Mouse (Mus musculus): ENCODE measurements around the gene Aldoc. TPM values are rescaled to one million over a fixed set of nuclear protein-coding genes. Genes with fewer than 3 reads are reported as not detected.

Aldoc gene
- polyA plus RNA-seq (2012; rRNA removed): 4.2 TPM in 2 replicates

GRCm38 (mm10) chr11:78322860-78323259, at the start of gene Aldoc:
TSS of gene Aldoc (plus strand) at chr11:78322968.

GRCm38 (mm10) chr11:78290654-78291053, 32.1 kb upstream of the Aldoc start, which contains the start of gene BC030499:
TSS of gene BC030499 (plus strand) at chr11:78290841.

GRCm38 (mm10) chr11:78301357-78302084, 21.2 kb upstream of the Aldoc start, which contains the start of gene Spag5:
TSS of gene Spag5 (plus strand) at chr11:78301529.

GRCm38 (mm10) chr11:78327634-78328511, 5.1 kb downstream of the Aldoc start, which contains the start of gene Pigs:
TSS of gene Pigs (plus strand) at chr11:78328415.

GRCm38 (mm10) chr11:78343381-78344327, 20.9 kb downstream of the Aldoc start, which contains the start of gene Unc119:
TSS of gene Unc119 (plus strand) at chr11:78343482.

Other genes starting within 250 kb of the Aldoc start
- 8.0 and 10.2 TPM in 2 replicates for gene Eral1, start 242.6 kb upstream of the Aldoc start, polyA plus RNA-seq (2012; rRNA removed)
- 2.3 and 2.6 TPM in 2 replicates for gene Fam222b, start 228.3 kb upstream of the Aldoc start, polyA plus RNA-seq (2012; rRNA removed)
- 29.3 and 33.9 TPM in 2 replicates for gene Traf4, start 157.4 kb upstream of the Aldoc start, polyA plus RNA-seq (2012; rRNA removed)
- 9.5 and 11.0 TPM in 2 replicates for gene Nek8, start 146.3 kb upstream of the Aldoc start, polyA plus RNA-seq (2012; rRNA removed)
- gene Tlcd1, start 146.3 kb upstream of the Aldoc start, polyA plus RNA-seq (2012; rRNA removed): 65.0 and 65.7 TPM in 2 replicates
- gene Rpl23a, start 139.4 kb upstream of the Aldoc start, polyA plus RNA-seq (2012; rRNA removed): 1,425 and 1,557 TPM in 2 replicates
- gene Rab34, start 134.5 kb upstream of the Aldoc start, polyA plus RNA-seq (2012; rRNA removed): 6.6 and 6.7 TPM in 2 replicates
- gene Proca1, start 129.6 kb upstream of the Aldoc start, polyA plus RNA-seq (2012; rRNA removed): 0.07 and 0.25 TPM in 2 replicates
- 31.8 and 35.8 TPM in 2 replicates for gene Sdf2, start 77.2 kb upstream of the Aldoc start, polyA plus RNA-seq (2012; rRNA removed)
- 6.9 and 8.8 TPM in 2 replicates for gene Supt6, start 77.0 kb upstream of the Aldoc start, polyA plus RNA-seq (2012; rRNA removed)
- 20.0 and 24.6 TPM in 2 replicates for gene 2610507B11Rik, start 61.2 kb upstream of the Aldoc start, polyA plus RNA-seq (2012; rRNA removed)
- 0.18 and 0.21 TPM in 2 replicates for gene BC030499, start 32.1 kb upstream of the Aldoc start, polyA plus RNA-seq (2012; rRNA removed)
- 36.6 and 42.5 TPM in 2 replicates for gene Spag5, start 21.4 kb upstream of the Aldoc start, polyA plus RNA-seq (2012; rRNA removed)
- gene Pigs, start 5.4 kb downstream of the Aldoc start, polyA plus RNA-seq (2012; rRNA removed): 16.9 and 19.0 TPM in 2 replicates
- gene Unc119, start 20.5 kb downstream of the Aldoc start, polyA plus RNA-seq (2012; rRNA removed): 30.0 and 34.5 TPM in 2 replicates
- gene Foxn1, start 63.6 kb downstream of the Aldoc start, polyA plus RNA-seq (2012; rRNA removed): not detected in 2 replicates
- not detected in 2 replicates for gene Slc13a2, start 99.2 kb downstream of the Aldoc start, polyA plus RNA-seq (2012; rRNA removed)
- gene Slc46a1, start 142.7 kb downstream of the Aldoc start, polyA plus RNA-seq (2012; rRNA removed): 3.1 and 3.4 TPM in 2 replicates
- gene Sarm1, start 174.8 kb downstream of the Aldoc start, polyA plus RNA-seq (2012; rRNA removed): 0.09 TPM in 2 replicates
- gene Vtn, start 176.1 kb downstream of the Aldoc start, polyA plus RNA-seq (2012; rRNA removed): 358 and 399 TPM in 2 replicates
- 0.17 and 0.23 TPM in 2 replicates for gene Sebox, start 180.5 kb downstream of the Aldoc start, polyA plus RNA-seq (2012; rRNA removed)
- gene Tmem199, start 189.2 kb downstream of the Aldoc start, polyA plus RNA-seq (2012; rRNA removed): 14.0 and 15.5 TPM in 2 replicates
- gene Poldip2, start 189.2 kb downstream of the Aldoc start, polyA plus RNA-seq (2012; rRNA removed): 24.1 and 28.3 TPM in 2 replicates
- gene Tnfaip1, start 213.4 kb downstream of the Aldoc start, polyA plus RNA-seq (2012; rRNA removed): 6.9 and 7.5 TPM in 2 replicates
- 39.0 and 48.2 TPM in 2 replicates for gene Ift20, start 213.4 kb downstream of the Aldoc start, polyA plus RNA-seq (2012; rRNA removed)
- gene Tmem97, start 227.8 kb downstream of the Aldoc start, polyA plus RNA-seq (2012; rRNA removed): 35.7 and 37.5 TPM in 2 replicates

All from liver, embryonic 14 days (tissue).